Mouse (Mus musculus): ENCODE results near the gene Adgrv1. TPM values are rescaled to one million over a fixed set of nuclear protein-coding genes. Genes with fewer than 3 reads are reported as not detected.
A peak's percentile ranks its signal among the peaks of the same experiment; 100 is the strongest.
"Not testable (repeated sequence)": the region's sequence is repeated elsewhere in the genome, so short reads cannot be mapped to it uniquely, and the experiment has no call there.

Adgrv1 gene
- polyA plus RNA-seq, 1 experiment from 2014 or later = 1.5 TPM

GRCm38 (mm10) chr13:81646348-81646747 lies 13.4 kb upstream of the Adgrv1 start:
- ATAC-seq (ENCODE audit: insufficient number of reproducible peaks, low FRiP score) = no peak
- H3K4me2 ChIP-seq = no peak overlapping the region
- H3K9me3 ChIP-seq (replicated peaks) = no peaks in the 10 kb centered on the region; the same call in 1 of the 2 replicates
- no peak overlapping the region for H3K4me3 ChIP-seq
- peaks cover 8% of the 10 kb centered on the region for H3K4me1 ChIP-seq (replicated peaks)
- no peaks in the 10 kb centered on the region for H3K36me3 ChIP-seq
- H3K27ac ChIP-seq (ENCODE audit: poor library complexity, severe bottlenecking) = no peak overlapping the region
- WGBS = 76% methylated on average over 6 of the region's 6 CpGs
- no peak overlapping the region for H3K9ac ChIP-seq
- H3K27me3 ChIP-seq (replicated peaks) = no peaks in the 10 kb centered on the region

GRCm38 (mm10) chr13:81644047-81644565 lies 11.2 kb upstream of the Adgrv1 start:
- H3K9ac ChIP-seq = no peak overlapping the region
- WGBS = 83% methylated on average over 11 of the region's 11 CpGs
- no peak overlapping the region for H3K27ac ChIP-seq (ENCODE audit: poor library complexity, severe bottlenecking)
- H3K4me3 ChIP-seq = no peak overlapping the region
- peaks cover 8% of the 10 kb centered on the region for H3K4me1 ChIP-seq (replicated peaks)
- H3K36me3 ChIP-seq = no peaks in the 10 kb centered on the region
- H3K27me3 ChIP-seq (replicated peaks) = no peaks in the 10 kb centered on the region
- H3K9me3 ChIP-seq (replicated peaks) = no peaks in the 10 kb centered on the region; the same call in 1 of the 2 replicates
- ATAC-seq (ENCODE audit: insufficient number of reproducible peaks, low FRiP score) = no peak
- no peak overlapping the region for H3K4me2 ChIP-seq

- Histone ChIP-seq H3K4me3 (no peak overlapping the region), H3K27ac (ENCODE audit: poor library complexity, severe bottlenecking) (no peak overlapping the region), H3K4me1 (replicated peaks) (peaks cover 8% of the 10 kb centered on the region), H3K27me3 (replicated peaks) (no peaks in the 10 kb centered on the region), H3K4me2 (peak overlapping the region; percentile 13; the same call in 1 of the 2 replicates), H3K36me3 (no peaks in the 10 kb centered on the region), H3K9ac (no peak overlapping the region), H3K9me3 (replicated peaks) (no peaks in the 10 kb centered on the region; the same call in 1 of the 2 replicates)
- WGBS = 29% methylated on average over 7 of the region's 7 CpGs
- peak; percentile 42; the same call in 1 of the 2 replicates for ATAC-seq (ENCODE audit: insufficient number of reproducible peaks, low FRiP score)
Observed at GRCm38 (mm10) chr13:81642491-81643149, 9.7 kb upstream of the Adgrv1 start.

- peak overlapping the region; percentile 40 for H3K4me2 ChIP-seq
- WGBS = 18% methylated on average over 8 of the region's 8 CpGs
- no peak overlapping the region for H3K27ac ChIP-seq (ENCODE audit: poor library complexity, severe bottlenecking)
- no peak for ATAC-seq (ENCODE audit: insufficient number of reproducible peaks, low FRiP score)
- H3K27me3 ChIP-seq (replicated peaks) = no peaks in the 10 kb centered on the region
- H3K9me3 ChIP-seq (replicated peaks) = no peaks in the 10 kb centered on the region
- H3K9ac ChIP-seq = no peak overlapping the region
- H3K36me3 ChIP-seq = no peaks in the 10 kb centered on the region
- H3K4me3 ChIP-seq = 0 out of 2 replicates have a peak overlapping the region, but pooled peaks have one; percentile 11
- H3K4me1 ChIP-seq (replicated peaks) = peaks cover 8% of the 10 kb centered on the region
Observed at GRCm38 (mm10) chr13:81641289-81642045, 8.5 kb upstream of the Adgrv1 start.

DNA sequence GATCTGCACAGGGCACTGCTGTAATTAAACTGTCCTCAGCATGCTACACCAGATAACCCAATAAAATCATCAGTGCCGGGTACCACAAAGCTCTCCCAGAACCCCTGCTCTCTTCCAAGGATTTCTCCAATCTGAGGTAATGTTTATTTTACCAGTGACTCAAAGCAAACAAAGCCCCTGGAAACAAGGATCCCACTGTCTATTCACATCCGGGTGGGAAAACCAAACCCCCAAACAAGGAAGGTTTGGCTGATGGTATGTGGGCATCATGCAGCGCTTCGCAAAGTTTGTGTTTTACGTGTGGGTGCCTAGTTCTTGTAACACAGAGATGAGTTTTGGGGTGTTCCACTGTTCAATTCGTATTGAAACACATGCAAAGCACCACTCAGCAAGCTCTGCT lies 7.9 kb upstream of the Adgrv1 start:
- H3K4me2 ChIP-seq = no peak overlapping the region
- no peak overlapping the region for H3K9ac ChIP-seq
- H3K4me3 ChIP-seq = no peak overlapping the region
- ATAC-seq (ENCODE audit: insufficient number of reproducible peaks, low FRiP score) = no peak
- WGBS = 43% methylated on average over 6 of the region's 6 CpGs
- no peaks in the 10 kb centered on the region for H3K9me3 ChIP-seq (replicated peaks)
- peaks cover 8% of the 10 kb centered on the region for H3K4me1 ChIP-seq (replicated peaks)
- H3K36me3 ChIP-seq = no peaks in the 10 kb centered on the region
- no peaks in the 10 kb centered on the region for H3K27me3 ChIP-seq (replicated peaks)
- no peak overlapping the region for H3K27ac ChIP-seq (ENCODE audit: poor library complexity, severe bottlenecking)

- WGBS = 43% methylated on average over 4 of the region's 4 CpGs
- Histone ChIP-seq H3K4me3 (no peak overlapping the region), H3K36me3 (no peaks in the 10 kb centered on the region), H3K9ac (no peak overlapping the region), H3K27me3 (replicated peaks) (peaks cover 2% of the 10 kb centered on the region; the same call in 1 of the 2 replicates), H3K27ac (ENCODE audit: poor library complexity, severe bottlenecking) (no peak overlapping the region), H3K4me2 (no peak overlapping the region), H3K9me3 (replicated peaks) (no peaks in the 10 kb centered on the region), H3K4me1 (replicated peaks) (peaks cover 8% of the 10 kb centered on the region)
- no peak for ATAC-seq (ENCODE audit: insufficient number of reproducible peaks, low FRiP score)
Observed at GRCm38 (mm10) chr13:81639624-81640023, 6.7 kb upstream of the Adgrv1 start.

- 68% methylated on average over 5 of the region's 5 CpGs for WGBS
- no peak overlapping the region for H3K9ac ChIP-seq
- ATAC-seq (ENCODE audit: insufficient number of reproducible peaks, low FRiP score) = no peak
- no peak overlapping the region for H3K4me2 ChIP-seq
- peaks cover 30% of the 10 kb centered on the region for H3K27me3 ChIP-seq (replicated peaks)
- no peaks in the 10 kb centered on the region for H3K9me3 ChIP-seq (replicated peaks)
- H3K36me3 ChIP-seq = no peaks in the 10 kb centered on the region
- H3K4me3 ChIP-seq = no peak overlapping the region
- H3K27ac ChIP-seq (ENCODE audit: poor library complexity, severe bottlenecking) = no peak overlapping the region
- H3K4me1 ChIP-seq (replicated peaks) = peaks cover 7% of the 10 kb centered on the region; the same call in 1 of the 2 replicates
Observed at GRCm38 (mm10) chr13:81630566-81630965, 2.4 kb downstream of the Adgrv1 start.

- no peak overlapping the region for H3K9ac ChIP-seq
- no peak for ATAC-seq (ENCODE audit: insufficient number of reproducible peaks, low FRiP score)
- H3K4me2 ChIP-seq = no peak overlapping the region
- H3K4me3 ChIP-seq = no peak overlapping the region
- WGBS = 60% methylated on average over 3 of the region's 3 CpGs
- peaks cover 26% of the 10 kb centered on the region for H3K27me3 ChIP-seq (replicated peaks)
- no peaks in the 10 kb centered on the region for H3K9me3 ChIP-seq (replicated peaks)
- H3K4me1 ChIP-seq (replicated peaks) = peaks cover 7% of the 10 kb centered on the region; the same call in 1 of the 2 replicates
- no peak overlapping the region for H3K27ac ChIP-seq (ENCODE audit: poor library complexity, severe bottlenecking)
- no peaks in the 10 kb centered on the region for H3K36me3 ChIP-seq
Observed at GRCm38 (mm10) chr13:81629395-81629794, 3.6 kb downstream of the Adgrv1 start.

- H3K27ac ChIP-seq (ENCODE audit: poor library complexity, severe bottlenecking) = no peak overlapping the region
- no peaks in the 10 kb centered on the region for H3K36me3 ChIP-seq
- WGBS = 61% methylated on average over 2 of the region's 2 CpGs
- H3K27me3 ChIP-seq (replicated peaks) = peaks cover 20% of the 10 kb centered on the region
- ATAC-seq (ENCODE audit: insufficient number of reproducible peaks, low FRiP score) = no peak
- no peak overlapping the region for H3K9ac ChIP-seq
- no peak overlapping the region for H3K4me2 ChIP-seq
- no peak overlapping the region for H3K4me3 ChIP-seq
- H3K9me3 ChIP-seq (replicated peaks) = no peaks in the 10 kb centered on the region
- peaks cover 7% of the 10 kb centered on the region; the same call in 1 of the 2 replicates for H3K4me1 ChIP-seq (replicated peaks)
Observed at GRCm38 (mm10) chr13:81628631-81629190, 4.2 kb downstream of the Adgrv1 start.

DNA sequence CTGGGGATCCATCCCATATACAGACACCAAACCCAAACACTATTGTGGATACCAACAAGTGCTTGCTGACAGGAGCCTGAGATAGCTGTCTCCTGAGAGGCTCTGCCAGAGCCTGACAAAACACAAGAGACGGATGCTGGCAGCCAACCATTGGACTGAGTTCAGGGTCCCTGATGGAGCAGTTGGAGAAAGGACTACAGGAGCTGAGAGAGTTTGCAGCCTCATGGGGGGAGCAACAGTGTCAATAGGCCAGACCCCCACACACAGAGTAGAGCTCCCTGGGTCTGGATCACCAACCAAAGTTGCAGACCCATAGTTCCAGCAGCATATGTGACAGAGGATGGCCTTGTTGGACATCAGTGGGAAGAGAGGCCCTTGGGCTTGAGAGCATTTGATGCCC lies 5.1 kb downstream of the Adgrv1 start:
- H3K27ac ChIP-seq (ENCODE audit: poor library complexity, severe bottlenecking); ATAC-seq (ENCODE audit: insufficient number of reproducible peaks, low FRiP score); H3K4me2 ChIP-seq; H3K9me3 ChIP-seq (replicated peaks); H3K9ac ChIP-seq; H3K36me3 ChIP-seq; H3K4me1 ChIP-seq (replicated peaks); H3K4me3 ChIP-seq: not testable (repeated sequence)
- 41% methylated on average over 1 of the region's 1 CpGs for WGBS
- H3K27me3 ChIP-seq (replicated peaks) = peaks cover 15% of the 10 kb centered on the region

DNA sequence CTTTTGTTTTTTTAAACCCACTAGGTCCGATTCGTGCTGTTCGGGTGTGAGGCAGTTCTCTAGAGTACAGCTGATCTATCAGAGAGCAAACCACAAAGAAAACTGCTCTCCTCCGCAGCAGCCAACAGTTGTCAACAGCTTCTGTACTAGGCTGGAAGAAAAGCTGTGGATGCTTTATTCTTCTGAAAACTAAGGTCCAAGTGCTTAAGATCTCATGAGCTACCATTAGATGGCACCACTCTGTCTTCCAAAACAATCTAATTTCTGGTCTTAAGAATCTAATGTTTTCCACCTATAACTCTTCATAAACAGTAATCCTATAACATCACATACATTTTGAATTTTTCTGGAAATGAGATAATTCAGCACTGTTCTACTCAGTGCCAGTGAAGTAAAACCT lies 22.6 kb downstream of the Adgrv1 start:
- Histone ChIP-seq H3K9me3 (replicated peaks) (no peaks in the 10 kb centered on the region), H3K27ac (ENCODE audit: poor library complexity, severe bottlenecking) (no peak overlapping the region)
- 80% methylated on average over 4 of the region's 4 CpGs for WGBS

More for the DNA sequence above, 22.6 kb downstream of the Adgrv1 start:
- no peaks in the 10 kb centered on the region for H3K4me1 ChIP-seq (replicated peaks)
- no peaks in the 10 kb centered on the region for H3K27me3 ChIP-seq (replicated peaks)
- no peaks in the 10 kb centered on the region for H3K36me3 ChIP-seq
- ATAC-seq (ENCODE audit: insufficient number of reproducible peaks, low FRiP score) = no peak
- no peak overlapping the region for H3K4me2 ChIP-seq
- no peak overlapping the region for H3K4me3 ChIP-seq
- H3K9ac ChIP-seq = no peak overlapping the region
